Mouse (Mus musculus) yolk sac, embryonic 10.5 days (tissue): ENCODE results near the gene Vmn1r176.
"Not testable (repeated sequence)": the region's sequence is repeated elsewhere in the genome, so short reads cannot be mapped to it uniquely, and the experiment has no call there.

Experiments
- DNase-seq: peaks from one replicate; pipeline ENCODE4 v3.0.0-alpha.2; 2017; ENCODE audit warnings: low spot score

The Vmn1r176 gene

GRCm38 (mm10) chr7:23837272-23837671 lies at the start of gene Vmn1r176:
Gene Vmn1r176 (minus strand): TSS chr7:23837372.
- DNase-seq, result not testable (repeated sequence)

- DNase-seq, result not testable (repeated sequence)
Observed at GRCm38 (mm10) chr7:23876918-23877317, 39.7 kb upstream of the Vmn1r176 start.

- DNase-seq, result not testable (repeated sequence)
Observed at GRCm38 (mm10) chr7:23866349-23866748, 29.2 kb upstream of the Vmn1r176 start, which contains the start of gene Vmn1r177. Gene Vmn1r177 (minus strand): TSS chr7:23866449.

- DNase-seq, result not testable (repeated sequence)
Observed at GRCm38 (mm10) chr7:23810543-23810942, 26.6 kb downstream of the Vmn1r176 start, which contains the start of gene Vmn1r175. Gene Vmn1r175 (minus strand): TSS chr7:23810643.

GRCm38 (mm10) chr7:23784526-23784925 lies 52.6 kb downstream of the Vmn1r176 start:
- DNase-seq, result no peak
